Mouse (Mus musculus): Measurements from ENCODE around the gene Evi2b. TPM values are rescaled to one million over a fixed set of nuclear protein-coding genes. Genes with fewer than 3 reads are reported as not detected.

The Evi2b gene
- polyA plus RNA-seq, 1 experiment, result 359 TPM

DNA sequence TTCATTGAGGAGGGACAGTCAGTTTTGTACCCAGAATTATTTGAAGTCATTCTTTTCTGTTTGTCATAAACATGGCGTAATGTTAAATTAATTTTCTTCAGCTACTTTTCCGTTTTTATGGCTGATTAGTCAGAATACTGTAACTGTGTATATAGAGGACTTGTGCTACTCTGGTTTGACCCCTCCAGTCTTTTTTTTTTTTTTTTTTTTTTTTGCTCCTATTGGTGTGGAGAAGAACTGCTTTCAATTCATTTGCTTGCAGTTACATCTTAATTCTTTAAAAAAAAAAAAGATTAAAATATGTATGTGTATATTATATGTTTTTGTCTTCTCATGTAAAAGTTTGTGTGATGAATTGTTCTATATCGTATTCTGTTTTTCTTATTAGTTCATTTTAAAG, 11.6 kb downstream of the Evi2b start:
- H3K27ac ChIP-seq (ENCODE audit: insufficient read depth, low read depth, low read length), result no peak overlapping the region
- no peak for TF ChIP-seq POLR2A (IDR thresholded peaks at IDR 0.05; ENCODE audit: borderline replicate concordance, low read depth, low read length)
- no peak for TF ChIP-seq CTCF (IDR thresholded peaks at IDR 0.05; ENCODE audit: low read depth, low read length)
- no peak overlapping the region for H3K4me3 ChIP-seq (ENCODE audit: insufficient read depth, low read length)
- H3K4me1 ChIP-seq (ENCODE audit: control insufficient read depth, insufficient read depth, low read length), result 0 out of 2 replicates have a peak, but pooled peaks cover 4% of the 10 kb centered on the region

- H3K4me3 ChIP-seq (ENCODE audit: insufficient read depth, low read length), result no peak overlapping the region
- TF ChIP-seq CTCF (IDR thresholded peaks at IDR 0.05; ENCODE audit: low read depth, low read length), result no peak
- no peak for TF ChIP-seq POLR2A (IDR thresholded peaks at IDR 0.05; ENCODE audit: borderline replicate concordance, low read depth, low read length)
- no peak overlapping the region for H3K27ac ChIP-seq (ENCODE audit: insufficient read depth, low read depth, low read length)
- no peaks in the 10 kb centered on the region for H3K4me1 ChIP-seq (ENCODE audit: control insufficient read depth, insufficient read depth, low read length)
Observed at GRCm38 (mm10) chr11:79504506-79504905, 19.1 kb downstream of the Evi2b start.

DNA sequence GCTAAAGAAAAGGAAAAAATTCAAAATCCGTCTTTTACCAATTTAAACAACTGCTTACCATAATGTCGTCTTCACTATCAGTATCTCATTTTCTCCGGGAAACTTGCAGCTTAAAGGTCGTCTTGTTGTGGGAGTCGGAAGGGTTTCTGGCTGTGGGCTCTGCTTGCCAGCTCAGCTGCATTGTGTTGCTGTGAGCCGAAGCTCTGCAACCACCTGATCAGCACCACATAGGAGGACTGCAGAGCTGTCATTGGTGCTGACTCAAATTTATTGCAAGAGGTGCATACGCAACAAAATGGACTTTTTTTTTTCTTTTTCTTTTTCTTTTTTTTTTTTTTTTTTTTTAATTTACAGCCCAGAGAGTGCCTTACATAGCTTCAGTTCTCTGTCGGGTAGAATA, 19.7 kb downstream of the Evi2b start, which contains the start of gene Omg:
Gene Omg, minus strand, starts transcription at position 240 of the 400 bp plus-strand sequence.
- Histone ChIP-seq H3K27ac (ENCODE audit: insufficient read depth, low read depth, low read length) (no peak within 1 kb of the TSS), H3K4me1 (ENCODE audit: control insufficient read depth, insufficient read depth, low read length) (no peaks in the 10 kb centered on the region), H3K4me3 (ENCODE audit: insufficient read depth, low read length) (no peak within 1 kb of the TSS)
- TF ChIP-seq POLR2A (IDR thresholded peaks at IDR 0.05; ENCODE audit: borderline replicate concordance, low read depth, low read length) (no peak), CTCF (IDR thresholded peaks at IDR 0.05; ENCODE audit: low read depth, low read length) (no peak)

GRCm38 (mm10) chr11:79502917-79503316, 20.6 kb downstream of the Evi2b start:
- Histone ChIP-seq H3K4me1 (ENCODE audit: control insufficient read depth, insufficient read depth, low read length) (no peaks in the 10 kb centered on the region), H3K4me3 (ENCODE audit: insufficient read depth, low read length) (no peak overlapping the region), H3K27ac (ENCODE audit: insufficient read depth, low read depth, low read length) (no peak overlapping the region)
- TF ChIP-seq POLR2A (IDR thresholded peaks at IDR 0.05; ENCODE audit: borderline replicate concordance, low read depth, low read length) (no peak), CTCF (IDR thresholded peaks at IDR 0.05; ENCODE audit: low read depth, low read length) (no peak)

GRCm38 (mm10) chr11:79494976-79495800, 28.4 kb downstream of the Evi2b start:
- Histone ChIP-seq H3K27ac (ENCODE audit: insufficient read depth, low read depth, low read length) (no peak overlapping the region), H3K4me3 (ENCODE audit: insufficient read depth, low read length) (no peak overlapping the region), H3K4me1 (ENCODE audit: control insufficient read depth, insufficient read depth, low read length) (no peaks in the 10 kb centered on the region)
- TF ChIP-seq CTCF (IDR thresholded peaks at IDR 0.05; ENCODE audit: low read depth, low read length) (no peak), POLR2A (IDR thresholded peaks at IDR 0.05; ENCODE audit: borderline replicate concordance, low read depth, low read length) (no peak)

DNA sequence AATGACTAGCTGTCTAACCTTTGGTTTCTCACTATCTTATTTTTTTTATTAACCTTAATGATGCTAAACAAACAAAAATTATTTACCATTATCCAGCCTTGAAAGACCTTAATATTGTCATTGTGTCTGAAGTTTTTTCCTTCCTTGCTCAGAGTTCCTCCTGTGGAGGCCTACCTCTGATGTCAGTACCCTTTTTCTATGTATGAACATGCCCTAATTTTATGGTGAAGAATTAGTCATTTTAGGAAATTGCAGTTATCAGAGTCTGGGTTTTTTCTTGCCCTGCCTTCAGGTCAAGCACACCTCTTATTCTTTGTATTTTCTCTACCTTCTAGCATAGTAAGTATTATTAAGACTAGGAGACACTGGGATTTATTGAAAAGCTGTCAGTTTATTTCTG, 38.8 kb downstream of the Evi2b start:
- Histone ChIP-seq H3K27ac (ENCODE audit: insufficient read depth, low read depth, low read length) (no peak overlapping the region), H3K4me1 (ENCODE audit: control insufficient read depth, insufficient read depth, low read length) (peaks cover 7% of the 10 kb centered on the region), H3K4me3 (ENCODE audit: insufficient read depth, low read length) (no peak overlapping the region)
- no peak for TF ChIP-seq CTCF (IDR thresholded peaks at IDR 0.05; ENCODE audit: low read depth, low read length)
- TF ChIP-seq POLR2A (IDR thresholded peaks at IDR 0.05; ENCODE audit: borderline replicate concordance, low read depth, low read length), result no peak

GRCm38 (mm10) chr11:79483876-79484528, 39.6 kb downstream of the Evi2b start:
- TF ChIP-seq CTCF (IDR thresholded peaks at IDR 0.05; ENCODE audit: low read depth, low read length), result no peak
- no peak for TF ChIP-seq POLR2A (IDR thresholded peaks at IDR 0.05; ENCODE audit: borderline replicate concordance, low read depth, low read length)
- H3K27ac ChIP-seq (ENCODE audit: insufficient read depth, low read depth, low read length), result no peak overlapping the region; the same call in 1 of the 2 replicates
- peaks cover 7% of the 10 kb centered on the region for H3K4me1 ChIP-seq (ENCODE audit: control insufficient read depth, insufficient read depth, low read length)
- no peak overlapping the region for H3K4me3 ChIP-seq (ENCODE audit: insufficient read depth, low read length)

DNA sequence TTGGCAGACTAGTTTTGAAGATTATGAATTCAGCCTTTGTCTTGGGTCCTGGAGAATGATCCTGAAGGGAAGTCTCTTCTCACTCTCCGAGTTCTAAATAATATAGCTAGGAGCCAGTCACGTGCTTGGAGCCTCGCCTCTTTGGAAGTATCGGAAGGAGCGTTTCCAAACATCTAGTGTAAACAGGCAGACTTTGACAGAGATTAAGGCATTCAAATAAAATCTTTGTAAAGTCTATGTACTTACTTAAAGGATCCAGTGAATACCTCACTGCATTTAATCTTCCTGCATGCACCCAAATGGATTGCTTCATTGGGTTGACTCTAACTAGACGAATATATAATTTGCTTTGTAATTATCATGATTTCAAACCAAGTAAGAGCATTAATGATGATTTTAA, 40.2 kb downstream of the Evi2b start:
- Histone ChIP-seq H3K4me3 (ENCODE audit: insufficient read depth, low read length) (no peak overlapping the region), H3K4me1 (ENCODE audit: control insufficient read depth, insufficient read depth, low read length) (peaks cover 7% of the 10 kb centered on the region), H3K27ac (ENCODE audit: insufficient read depth, low read depth, low read length) (no peak overlapping the region)
- TF ChIP-seq CTCF (IDR thresholded peaks at IDR 0.05; ENCODE audit: low read depth, low read length) (no peak), POLR2A (IDR thresholded peaks at IDR 0.05; ENCODE audit: borderline replicate concordance, low read depth, low read length) (no peak)

DNA sequence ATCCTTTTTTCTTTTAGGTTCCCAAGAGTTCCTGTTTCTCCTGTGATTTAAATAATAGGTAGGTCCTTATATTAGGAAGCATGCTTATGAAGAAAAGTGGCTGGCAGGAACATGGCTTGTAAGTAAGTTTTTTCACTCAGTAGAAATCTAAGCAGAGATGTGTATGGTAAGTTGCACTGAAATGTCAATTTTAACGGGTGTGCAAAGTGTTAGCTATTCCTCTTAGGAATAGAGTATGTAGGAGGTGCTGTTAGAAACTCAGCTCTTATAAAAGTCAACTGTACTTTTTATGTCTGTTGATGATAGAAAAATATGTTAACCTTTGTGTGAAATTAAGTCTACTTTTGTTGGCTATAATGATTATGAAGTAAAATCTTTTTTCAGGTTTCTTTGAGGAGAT, 55.5 kb downstream of the Evi2b start:
- TF ChIP-seq POLR2A (IDR thresholded peaks at IDR 0.05; ENCODE audit: borderline replicate concordance, low read depth, low read length) (no peak), CTCF (IDR thresholded peaks at IDR 0.05; ENCODE audit: low read depth, low read length) (no peak)
- Histone ChIP-seq H3K27ac (ENCODE audit: insufficient read depth, low read depth, low read length) (no peak overlapping the region), H3K4me1 (ENCODE audit: control insufficient read depth, insufficient read depth, low read length) (no peaks in the 10 kb centered on the region), H3K4me3 (ENCODE audit: insufficient read depth, low read length) (no peak overlapping the region)

Other genes starting within 250 kb of the Evi2b start
- not detected in 2 replicates for gene Gm9964, start 226.9 kb downstream of the Evi2b start, polyA plus RNA-seq (2012; ENCODE audit: insufficient read depth, insufficient read length, missing spikeins)
- gene Nf1, start 184.1 kb downstream of the Evi2b start, polyA plus RNA-seq (2012; ENCODE audit: insufficient read depth, insufficient read length, missing spikeins), result 19.7 and 19.9 TPM in 2 replicates
- 0.48 TPM in 1 of 2 replicates, not detected in the other for gene Omg, start 19.7 kb downstream of the Evi2b start, polyA plus RNA-seq (2012; ENCODE audit: insufficient read depth, insufficient read length, missing spikeins)
- gene Evi2, start 6.8 kb upstream of the Evi2b start, polyA plus RNA-seq (2012; ENCODE audit: insufficient read depth, insufficient read length, missing spikeins), result 30.8 and 33.9 TPM in 2 replicates
- gene Evi2a, start 6.8 kb upstream of the Evi2b start, polyA plus RNA-seq (2012; ENCODE audit: insufficient read depth, insufficient read length, missing spikeins), result 423 and 440 TPM in 2 replicates
- 0.11 and 0.32 TPM in 2 replicates for gene Rab11fip4, start 67.5 kb upstream of the Evi2b start, polyA plus RNA-seq (2012; ENCODE audit: insufficient read depth, insufficient read length, missing spikeins)